Mouse (Mus musculus) testis, postnatal 14 days (tissue): ENCODE measurements around the gene Fsip1.
"Not testable (repeated sequence)": the region's sequence is repeated elsewhere in the genome, so short reads cannot be mapped to it uniquely, and the experiment has no call there.

Source experiments
- DNase-seq: peaks from one replicate; pipeline ENCODE4 v3.0.0; 2021; ENCODE audit warnings: low spot score

Fsip1 gene

DNA sequence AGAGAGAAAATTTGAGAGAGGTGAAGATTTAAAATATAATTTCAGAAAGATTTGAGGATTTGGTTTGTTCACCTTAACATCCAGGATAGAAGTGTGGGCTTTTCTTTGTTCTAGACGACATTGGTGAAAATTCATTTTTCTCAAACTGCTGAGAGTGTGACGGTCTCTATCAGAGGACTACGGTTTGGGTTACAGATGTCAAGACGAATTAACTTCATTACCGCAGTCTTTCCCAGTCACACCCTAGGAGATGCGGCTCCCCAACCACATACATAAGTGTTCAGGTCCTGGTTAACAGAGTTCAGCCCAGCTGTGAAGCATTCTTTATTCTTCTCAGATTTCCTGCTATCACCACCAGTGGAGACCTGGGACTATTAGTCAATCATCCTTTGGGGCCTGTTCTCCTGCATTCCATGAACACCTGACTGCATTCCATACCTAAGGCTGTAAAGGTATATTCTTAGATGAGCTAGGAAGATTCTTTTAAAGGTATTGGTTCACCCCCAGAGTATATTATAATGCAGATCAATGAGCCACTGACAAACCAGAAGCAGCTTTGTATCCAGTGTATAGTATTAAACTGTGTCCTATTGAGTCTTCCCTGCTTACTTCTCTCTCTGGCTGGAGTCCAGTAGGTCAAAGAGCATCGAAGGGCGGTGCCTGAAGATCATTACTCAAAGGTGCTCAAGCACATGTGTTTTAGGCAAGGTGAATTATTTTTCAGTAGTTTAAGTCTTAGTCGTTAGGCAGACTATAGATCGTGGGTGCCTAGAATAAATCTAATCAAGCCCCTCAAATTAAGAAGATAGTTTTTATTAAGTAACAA lies 82.0 kb downstream of the Fsip1 start:
- no peak for DNase-seq

- DNase-seq = no peak
These were observed 88.5 kb downstream of the Fsip1 start for GRCm38 (mm10) chr2:118168225-118168624.

- DNase-seq = no peak
These were observed 89.0 kb downstream of the Fsip1 start for GRCm38 (mm10) chr2:118167731-118168130.

GRCm38 (mm10) chr2:118165691-118166090 lies 91.1 kb downstream of the Fsip1 start:
- DNase-seq = no peak

DNA sequence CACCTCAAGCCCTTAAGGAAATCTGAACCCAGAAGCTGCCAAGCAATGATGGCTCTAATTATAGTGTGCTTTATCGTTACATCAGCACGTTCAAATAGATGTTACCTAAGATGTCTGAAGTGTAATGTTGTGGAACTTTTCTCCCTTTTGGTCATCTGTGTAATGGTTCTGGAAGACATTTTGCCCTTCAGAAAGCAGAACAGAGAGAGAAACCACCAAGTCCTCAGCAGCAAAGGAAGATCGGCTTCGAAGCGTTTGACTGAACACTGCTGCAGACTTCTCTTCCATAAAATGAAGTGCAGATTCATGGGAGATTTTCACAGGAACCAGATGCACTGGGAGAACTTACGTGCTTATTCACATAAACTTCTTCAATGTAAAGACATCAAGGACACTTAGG lies 92.6 kb downstream of the Fsip1 start:
- no peak for DNase-seq

- no peak for DNase-seq
These were observed 94.3 kb downstream of the Fsip1 start for GRCm38 (mm10) chr2:118162486-118162885.

- no peak for DNase-seq
These were observed 95.8 kb downstream of the Fsip1 start for GRCm38 (mm10) chr2:118160991-118161390.

DNA sequence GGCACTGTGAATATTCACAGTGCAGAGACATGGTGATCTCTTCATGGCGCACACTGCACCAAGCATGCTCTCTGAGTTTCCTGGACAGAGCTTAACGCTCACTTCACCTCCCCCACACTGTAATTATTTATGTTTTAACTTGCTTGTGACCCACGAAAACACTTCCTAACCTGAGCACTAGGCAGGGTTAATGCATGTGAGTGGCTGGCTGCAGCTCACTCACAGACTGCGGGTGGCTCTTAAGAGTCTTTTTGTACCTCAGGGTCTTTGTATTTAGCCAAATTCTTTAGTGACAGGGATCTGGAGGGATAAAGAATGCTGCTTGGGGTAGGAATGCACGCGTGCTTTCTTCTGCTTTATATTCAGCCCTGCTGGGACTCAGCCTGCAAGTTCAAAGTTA lies 96.2 kb downstream of the Fsip1 start:
- no peak for DNase-seq

DNA sequence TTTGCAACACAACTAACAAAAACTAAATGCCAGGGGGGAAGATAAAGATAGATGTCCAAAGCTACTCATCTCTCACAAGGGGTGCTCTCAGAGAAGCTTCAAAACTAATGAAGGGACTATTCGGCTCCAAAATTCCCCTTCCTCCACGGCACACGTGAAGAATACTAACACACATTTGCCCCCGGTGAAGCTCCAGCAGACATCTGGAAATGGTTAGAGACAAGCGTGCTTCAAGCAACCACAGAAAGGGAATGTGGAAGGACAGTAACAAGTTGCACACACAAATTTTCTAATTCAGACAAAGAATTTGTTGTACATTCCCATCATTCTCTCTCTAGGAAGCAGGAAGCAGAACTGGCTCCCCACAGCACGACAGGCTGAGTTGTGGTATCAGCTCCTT lies 97.6 kb downstream of the Fsip1 start:
- DNase-seq = no peak

- DNase-seq = no peak
These were observed 98.7 kb downstream of the Fsip1 start for GRCm38 (mm10) chr2:118158095-118158494.

GRCm38 (mm10) chr2:118149855-118150563 lies 106.8 kb downstream of the Fsip1 start:
- no peak for DNase-seq

DNA sequence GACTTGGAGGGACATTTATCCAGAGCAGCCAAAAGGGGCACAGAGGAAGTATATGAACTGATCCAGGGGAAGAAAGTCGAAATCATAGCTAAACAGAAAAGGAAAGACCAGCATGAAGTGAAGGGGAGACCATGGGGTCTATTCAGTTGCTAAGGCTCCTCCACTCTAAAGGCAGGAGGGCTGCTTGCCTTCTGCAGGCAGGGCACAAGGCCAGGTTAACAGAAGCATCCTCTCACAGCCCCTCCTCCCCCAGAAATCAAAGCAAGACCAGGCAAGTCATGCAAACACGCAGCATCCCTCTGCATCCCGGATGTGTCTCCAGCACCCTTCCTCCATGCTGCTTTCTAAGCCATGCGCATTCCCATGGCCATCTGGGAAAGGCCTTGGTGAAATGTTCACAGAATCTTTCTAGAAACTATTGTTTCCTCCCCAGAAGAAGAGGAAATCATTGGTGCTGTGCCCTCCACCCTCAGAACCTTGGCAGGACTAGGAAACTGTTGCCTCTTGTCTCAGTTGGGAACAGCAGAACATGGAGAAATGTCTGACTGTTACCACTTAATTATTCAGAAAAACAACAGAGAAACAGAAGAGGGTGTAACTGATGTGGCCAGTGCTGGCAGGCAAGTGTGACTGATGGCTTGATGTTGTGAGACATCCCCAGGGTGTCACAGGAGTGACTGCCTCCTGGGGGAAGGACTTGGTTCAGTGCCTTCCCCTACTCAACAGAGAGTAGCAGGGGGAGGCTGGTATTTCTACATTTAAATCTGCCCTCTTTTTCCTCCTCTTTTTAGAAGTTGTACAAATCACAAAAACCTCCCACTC lies 108.2 kb downstream of the Fsip1 start:
- no peak for DNase-seq

DNA sequence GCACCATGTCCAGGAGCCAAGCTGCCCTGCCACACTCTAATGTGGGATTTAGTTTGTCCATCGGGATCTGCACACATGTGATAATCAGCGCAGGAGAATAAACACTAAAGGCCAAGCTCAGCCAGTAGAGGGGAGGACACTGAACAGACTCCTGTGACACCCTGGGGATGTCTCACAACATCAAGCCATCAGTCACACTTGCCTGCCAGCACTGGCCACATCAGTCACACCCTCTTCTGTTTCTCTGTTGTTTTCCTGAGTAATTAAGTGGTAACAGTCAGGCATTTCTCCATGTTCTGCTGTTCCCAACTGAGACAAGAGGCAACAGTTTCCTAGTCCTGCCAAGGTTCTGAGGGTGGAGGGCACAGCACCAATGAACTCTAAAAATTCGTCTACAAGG lies 109.0 kb downstream of the Fsip1 start:
- not testable (repeated sequence) for DNase-seq

GRCm38 (mm10) chr2:118141651-118142050 lies 115.1 kb downstream of the Fsip1 start:
- DNase-seq = no peak

- no peak for DNase-seq
These were observed 117.5 kb downstream of the Fsip1 start for GRCm38 (mm10) chr2:118139261-118139660.

DNA sequence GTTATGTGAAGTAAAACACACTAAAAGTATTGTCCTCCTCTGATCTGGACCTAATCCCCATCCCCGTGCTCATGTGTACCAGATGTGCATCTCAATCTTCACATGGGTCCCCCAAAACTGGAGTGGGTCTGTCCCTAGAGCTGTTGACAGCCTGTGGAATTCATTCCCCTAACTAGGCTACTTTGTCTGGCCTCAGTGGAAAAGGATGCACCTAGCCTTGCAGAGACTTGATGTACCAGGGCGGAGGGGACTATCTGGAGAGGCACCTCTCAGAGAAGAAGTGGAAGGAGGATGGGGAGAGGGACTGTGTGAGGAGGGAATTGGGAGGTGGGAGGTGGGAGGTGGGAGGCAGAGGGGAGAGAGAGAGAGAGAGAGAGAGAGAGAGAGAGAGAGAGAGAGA lies 119.0 kb downstream of the Fsip1 start:
- no peak for DNase-seq

DNA sequence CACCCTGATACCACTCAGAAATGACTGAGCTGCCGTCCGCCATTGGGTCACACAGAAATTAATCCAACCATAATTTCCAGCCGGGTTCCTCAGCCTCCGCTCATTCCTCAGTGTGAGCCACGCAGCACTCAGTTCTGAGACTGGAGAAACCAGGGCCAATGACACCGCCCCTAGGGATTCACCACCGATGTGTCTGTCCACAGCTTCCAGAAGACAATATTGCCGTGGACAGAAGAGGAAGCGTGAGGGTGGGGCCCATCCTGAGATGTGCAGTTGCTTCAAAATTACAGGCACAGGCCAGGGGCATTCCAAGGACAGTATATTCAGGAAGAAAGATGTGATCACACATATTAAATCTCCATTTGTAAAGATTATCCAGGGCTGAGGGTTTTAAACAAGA lies 119.7 kb downstream of the Fsip1 start:
- DNase-seq = no peak

GRCm38 (mm10) chr2:118128313-118128712 lies 128.5 kb downstream of the Fsip1 start:
- DNase-seq = no peak

GRCm38 (mm10) chr2:118127516-118128288 lies 129.1 kb downstream of the Fsip1 start:
- no peak for DNase-seq

GRCm38 (mm10) chr2:118125943-118126470 lies 130.8 kb downstream of the Fsip1 start:
- no peak for DNase-seq

GRCm38 (mm10) chr2:118125211-118125939 lies 131.4 kb downstream of the Fsip1 start:
- DNase-seq = no peak
